Mouse (Mus musculus): Measurements from ENCODE around the gene Zmat1. TPM values are rescaled to one million over a fixed set of nuclear protein-coding genes. Genes with fewer than 3 reads are reported as not detected.

The Zmat1 gene
- polyA plus RNA-seq, 1 experiment from 2014 or later: 6.1 TPM

DNA sequence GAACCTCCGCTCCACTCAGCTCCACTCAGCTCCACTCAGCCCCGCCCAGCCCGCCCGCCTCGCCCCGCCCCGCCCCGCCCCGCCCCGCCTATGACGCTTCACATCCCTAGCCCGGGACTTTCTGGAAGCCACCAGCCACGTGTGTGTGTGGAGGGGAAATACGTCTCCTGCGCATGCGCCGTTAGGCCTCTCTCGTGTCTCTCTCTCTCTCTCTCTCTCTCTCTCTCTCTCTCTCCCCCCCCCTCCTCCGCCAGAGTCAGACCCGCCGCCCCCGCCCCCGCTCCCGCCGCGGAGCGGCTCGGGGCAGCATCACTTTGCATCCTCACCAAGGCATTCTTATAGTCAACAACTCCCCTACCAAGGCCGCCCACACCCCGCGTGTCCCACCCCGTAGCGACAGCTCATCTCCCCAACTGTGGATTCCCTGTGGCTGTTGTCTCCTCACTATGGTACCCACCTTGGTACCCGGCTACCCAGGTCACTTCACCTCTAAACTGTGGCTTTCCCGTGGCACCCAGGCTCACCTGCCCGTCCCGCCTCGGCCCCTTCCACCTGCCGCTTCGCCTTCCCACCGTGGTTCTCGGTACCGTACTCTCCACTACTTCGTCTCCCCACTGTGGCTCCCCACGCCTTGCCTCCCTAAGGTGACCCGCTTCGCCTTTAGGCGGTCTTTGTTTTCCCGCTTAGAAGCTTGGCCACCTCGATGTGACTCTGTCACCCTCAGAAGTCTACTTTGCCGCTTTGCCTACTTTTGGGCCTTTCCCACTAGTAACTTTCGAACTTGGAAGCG lies 45.5 kb downstream of the Zmat1 start:
- ATAC-seq (ENCODE audit: insufficient number of reproducible peaks, low FRiP score, low TSS enrichment, low read depth) (peak; percentile 93), DNase-seq (ENCODE audit: low spot score) (peak; percentile 59)
- Histone ChIP-seq H3K27me3 (ENCODE audit: control insufficient read depth, insufficient read depth, low read length) (no peaks in the 10 kb centered on the region), H3K27ac (replicated peaks; ENCODE audit: low read depth, low read length) (no peak overlapping the region), H3K9me3 (ENCODE audit: control insufficient read depth, low read length) (no peaks in the 10 kb centered on the region), H3K4me2 (ENCODE audit: low read depth, severe bottlenecking) (peak overlapping the region; percentile 36; the same call in 1 of the 2 replicates), H3K4me1 (ENCODE audit: control insufficient read depth, insufficient read depth, low read length) (no peaks in the 10 kb centered on the region), H3K9ac (ENCODE audit: low read length) (no peak overlapping the region), H3K4me3 (ENCODE audit: low read depth, low read length) (peak overlapping the region; percentile 20), H3K36me3 (ENCODE audit: control insufficient read depth, insufficient read depth, low read length) (no peaks in the 10 kb centered on the region)
- whole genome bisulfite sequencing: 53% methylated on average over 33 of the region's 53 CpGs

DNA sequence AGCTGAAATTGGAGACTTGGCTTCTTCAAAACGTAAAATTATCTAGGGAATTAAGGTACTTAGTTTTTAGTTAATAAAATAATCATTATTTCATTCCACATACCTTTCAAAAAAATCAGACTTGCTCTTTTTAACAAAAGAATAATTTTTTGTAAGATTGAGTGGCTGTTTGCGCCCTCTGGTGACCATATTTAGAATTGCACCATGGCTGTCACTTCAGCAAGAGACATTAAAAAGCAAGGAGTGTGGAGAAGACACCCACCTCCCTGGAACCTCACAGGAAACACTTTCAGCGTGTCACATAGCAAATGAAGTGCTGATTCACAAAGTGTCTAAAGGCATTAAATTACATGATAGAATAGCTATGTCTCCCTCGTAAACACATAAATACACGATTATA lies 78.6 kb downstream of the Zmat1 start:
- Histone ChIP-seq H3K27ac (replicated peaks; ENCODE audit: low read depth, low read length) (no peak overlapping the region), H3K4me2 (ENCODE audit: low read depth, severe bottlenecking) (no peak overlapping the region), H3K36me3 (ENCODE audit: control insufficient read depth, insufficient read depth, low read length) (no peaks in the 10 kb centered on the region), H3K9me3 (ENCODE audit: control insufficient read depth, low read length) (no peaks in the 10 kb centered on the region), H3K9ac (ENCODE audit: low read length) (no peak overlapping the region), H3K27me3 (ENCODE audit: control insufficient read depth, insufficient read depth, low read length) (no peaks in the 10 kb centered on the region), H3K4me3 (ENCODE audit: low read depth, low read length) (no peak overlapping the region), H3K4me1 (ENCODE audit: control insufficient read depth, insufficient read depth, low read length) (no peaks in the 10 kb centered on the region)
- DNase-seq (ENCODE audit: low spot score) (peak; percentile 49), ATAC-seq (ENCODE audit: insufficient number of reproducible peaks, low FRiP score, low TSS enrichment, low read depth) (no peak)
- 39% methylated on average over 5 of the region's 5 CpGs for WGBS

DNA sequence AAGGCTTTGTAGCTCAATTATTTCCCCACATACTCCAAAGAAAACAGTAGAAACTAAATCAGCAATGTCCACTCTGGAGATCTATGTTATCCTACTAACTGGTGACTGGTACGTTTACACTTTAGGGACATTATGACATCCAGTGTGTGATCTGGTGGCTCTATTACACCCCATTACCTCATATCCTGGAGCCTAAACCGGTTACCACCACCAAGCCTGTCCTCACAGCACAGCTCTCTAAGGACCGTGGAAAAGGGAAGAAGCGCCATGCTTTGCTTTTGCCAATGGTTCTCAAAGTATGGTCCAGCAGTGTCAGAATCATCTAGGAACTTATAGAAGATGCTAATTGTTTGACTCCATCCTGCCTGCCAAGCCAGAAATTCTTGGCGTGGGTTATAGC lies 79.1 kb downstream of the Zmat1 start:
- no peak overlapping the region for H3K4me3 ChIP-seq (ENCODE audit: low read depth, low read length)
- H3K9ac ChIP-seq (ENCODE audit: low read length): no peak overlapping the region
- WGBS: 74% methylated on average over 5 of the region's 5 CpGs
- H3K36me3 ChIP-seq (ENCODE audit: control insufficient read depth, insufficient read depth, low read length): no peaks in the 10 kb centered on the region
- DNase-seq (ENCODE audit: low spot score) (no peak), ATAC-seq (ENCODE audit: insufficient number of reproducible peaks, low FRiP score, low TSS enrichment, low read depth) (no peak)
- no peaks in the 10 kb centered on the region for H3K9me3 ChIP-seq (ENCODE audit: control insufficient read depth, low read length)
- no peak overlapping the region for H3K4me2 ChIP-seq (ENCODE audit: low read depth, severe bottlenecking)
- no peaks in the 10 kb centered on the region for H3K4me1 ChIP-seq (ENCODE audit: control insufficient read depth, insufficient read depth, low read length)
- no peak overlapping the region for H3K27ac ChIP-seq (replicated peaks; ENCODE audit: low read depth, low read length)
- no peaks in the 10 kb centered on the region for H3K27me3 ChIP-seq (ENCODE audit: control insufficient read depth, insufficient read depth, low read length)

DNA sequence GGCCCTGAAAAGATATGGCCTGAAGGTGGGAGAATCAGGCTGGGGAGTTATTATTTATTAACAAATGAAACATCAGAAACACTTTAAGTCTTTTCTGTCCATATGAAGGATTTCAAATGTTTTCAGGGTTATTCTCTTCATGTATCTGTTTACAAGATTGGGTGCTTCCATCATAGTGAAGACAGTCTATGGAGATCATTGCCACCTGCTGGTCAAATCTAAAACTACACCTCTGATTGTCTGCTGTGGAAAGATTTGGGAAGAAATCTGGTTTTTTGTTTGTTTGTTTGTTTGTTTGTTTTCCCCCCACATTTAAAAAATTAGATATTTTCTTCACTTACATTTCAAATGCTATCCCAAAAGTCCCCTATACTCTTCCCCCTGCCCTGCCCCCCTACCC lies 84.0 kb downstream of the Zmat1 start:
- Histone ChIP-seq H3K36me3 (ENCODE audit: control insufficient read depth, insufficient read depth, low read length) (no peaks in the 10 kb centered on the region), H3K4me1 (ENCODE audit: control insufficient read depth, insufficient read depth, low read length) (no peaks in the 10 kb centered on the region), H3K9me3 (ENCODE audit: control insufficient read depth, low read length) (no peaks in the 10 kb centered on the region), H3K4me3 (ENCODE audit: low read depth, low read length) (no peak overlapping the region), H3K27me3 (ENCODE audit: control insufficient read depth, insufficient read depth, low read length) (no peaks in the 10 kb centered on the region), H3K27ac (replicated peaks; ENCODE audit: low read depth, low read length) (no peak overlapping the region), H3K4me2 (ENCODE audit: low read depth, severe bottlenecking) (no peak overlapping the region), H3K9ac (ENCODE audit: low read length) (no peak overlapping the region)
- ATAC-seq (ENCODE audit: insufficient number of reproducible peaks, low FRiP score, low TSS enrichment, low read depth) (no peak), DNase-seq (ENCODE audit: low spot score) (no peak)

DNA sequence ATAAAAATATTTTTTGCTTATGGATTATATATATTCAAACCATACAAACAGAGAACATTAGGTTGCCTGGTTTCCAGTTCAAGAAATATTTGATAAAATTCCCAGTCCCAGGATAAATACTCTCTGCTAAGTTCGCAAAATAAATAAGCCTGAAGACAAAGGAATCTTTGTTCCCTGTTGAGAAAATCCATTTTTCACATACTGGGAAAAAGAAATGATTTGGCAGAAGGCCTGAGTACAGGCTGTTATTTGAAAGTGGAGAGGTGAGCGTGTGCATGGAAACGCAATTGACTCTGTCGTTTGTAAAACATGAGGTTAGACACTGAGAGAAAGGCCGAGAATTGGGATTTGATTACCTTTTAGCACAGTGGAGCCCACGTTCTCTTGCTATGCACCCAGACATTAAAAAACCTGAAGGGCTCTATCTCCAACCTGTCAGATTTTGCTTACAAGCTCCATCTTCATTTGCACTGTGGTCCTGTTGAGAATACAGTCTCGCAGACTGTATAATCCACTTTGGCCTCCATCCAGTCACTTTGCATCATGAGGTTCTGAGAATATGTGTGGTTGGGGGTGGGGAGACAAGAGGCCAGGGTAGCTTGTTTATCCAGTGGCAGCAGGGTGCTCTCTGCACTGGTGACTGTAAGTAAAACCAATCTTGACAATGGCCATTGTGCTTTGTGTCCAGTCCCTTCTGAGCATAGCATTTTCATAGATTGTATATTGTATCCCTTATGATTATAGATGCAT lies 85.2 kb downstream of the Zmat1 start:
- no peaks in the 10 kb centered on the region for H3K9me3 ChIP-seq (ENCODE audit: control insufficient read depth, low read length)
- H3K27ac ChIP-seq (replicated peaks; ENCODE audit: low read depth, low read length): no peak overlapping the region
- no peaks in the 10 kb centered on the region for H3K4me1 ChIP-seq (ENCODE audit: control insufficient read depth, insufficient read depth, low read length)
- H3K4me3 ChIP-seq (ENCODE audit: low read depth, low read length): no peak overlapping the region
- ATAC-seq (ENCODE audit: insufficient number of reproducible peaks, low FRiP score, low TSS enrichment, low read depth): no peak
- H3K27me3 ChIP-seq (ENCODE audit: control insufficient read depth, insufficient read depth, low read length): no peaks in the 10 kb centered on the region
- H3K9ac ChIP-seq (ENCODE audit: low read length): no peak overlapping the region
- H3K36me3 ChIP-seq (ENCODE audit: control insufficient read depth, insufficient read depth, low read length): no peaks in the 10 kb centered on the region
- no peak overlapping the region for H3K4me2 ChIP-seq (ENCODE audit: low read depth, severe bottlenecking)
- DNase-seq (ENCODE audit: low spot score): no peak
- 70% methylated on average over 7 of the region's 7 CpGs for WGBS

Other genes starting within 250 kb of the Zmat1 start
- 81.1 and 85.9 TPM in 2 replicates for gene Armcx2, start 200.0 kb downstream of the Zmat1 start, polyA plus RNA-seq (2014; fragmentation: Nextera tagmentation; extraction: Ambion mirVana)
- gene Nxf2, start 44.5 kb downstream of the Zmat1 start, polyA plus RNA-seq (2014; fragmentation: Nextera tagmentation; extraction: Ambion mirVana): 0.81 and 1.0 TPM in 2 replicates
- not detected in 2 replicates for gene Gm15023, start 168.4 kb upstream of the Zmat1 start, polyA plus RNA-seq (2014; fragmentation: Nextera tagmentation; extraction: Ambion mirVana)
- gene Tceal6, start 201.5 kb upstream of the Zmat1 start, polyA plus RNA-seq (2014; fragmentation: Nextera tagmentation; extraction: Ambion mirVana): 0.21 and 0.91 TPM in 2 replicates

Data from limb, embryonic 11.5 days (tissue).